Mouse (Mus musculus): ENCODE data around the gene Aldh4a1. TPM values are rescaled to one million over a fixed set of nuclear protein-coding genes. Genes with fewer than 3 reads are reported as not detected.
A peak's percentile ranks its signal among the peaks of the same experiment; 100 is the strongest.

Gene Aldh4a1
- polyA plus RNA-seq, 1 experiment from 2014 or later, result 7.8 TPM

DNA sequence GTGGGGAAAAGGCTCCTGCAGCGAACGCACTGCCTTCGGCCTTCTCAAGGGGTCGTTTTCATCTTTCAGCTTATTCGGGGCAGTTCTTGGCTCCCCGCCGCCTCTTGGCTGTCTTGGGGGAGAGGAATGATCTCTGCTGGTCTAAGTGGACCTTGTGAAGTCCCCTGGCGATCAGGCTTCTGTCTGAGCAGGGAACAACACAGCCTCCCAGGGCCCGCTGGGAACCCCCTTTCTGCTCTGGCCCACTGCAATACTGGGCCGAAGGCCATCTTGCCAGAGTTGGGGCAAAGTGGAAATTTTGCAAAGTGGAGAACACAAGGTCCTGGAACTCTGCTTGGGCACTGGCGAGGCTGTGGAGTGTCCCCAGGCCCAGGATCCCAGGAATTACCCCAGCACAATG is 38.0 kb upstream of the Aldh4a1 start:
- no peaks in the 10 kb centered on the region for H3K9me3 ChIP-seq (ENCODE audit: control insufficient read depth, low read length)
- WGBS, result 78% methylated on average over 11 of the region's 11 CpGs
- H3K27ac ChIP-seq (ENCODE audit: low read depth, low read length), result no peak overlapping the region
- no peak overlapping the region for H3K4me2 ChIP-seq (replicated peaks; ENCODE audit: low read depth, low read length)
- H3K36me3 ChIP-seq (ENCODE audit: control insufficient read depth, insufficient read depth, low read length), result no peaks in the 10 kb centered on the region
- H3K4me1 ChIP-seq (replicated peaks; ENCODE audit: control insufficient read depth, insufficient read depth, low read length), result peaks cover 21% of the 10 kb centered on the region
- H3K4me3 ChIP-seq (ENCODE audit: low read depth, low read length), result no peak overlapping the region
- no peaks in the 10 kb centered on the region for H3K27me3 ChIP-seq (ENCODE audit: control insufficient read depth, insufficient read depth, low read length)
- DNase-seq (ENCODE audit: low spot score) (no peak), ATAC-seq (ENCODE audit: low FRiP score) (no peak)
- H3K9ac ChIP-seq (ENCODE audit: low read depth, low read length), result no peak overlapping the region

DNA sequence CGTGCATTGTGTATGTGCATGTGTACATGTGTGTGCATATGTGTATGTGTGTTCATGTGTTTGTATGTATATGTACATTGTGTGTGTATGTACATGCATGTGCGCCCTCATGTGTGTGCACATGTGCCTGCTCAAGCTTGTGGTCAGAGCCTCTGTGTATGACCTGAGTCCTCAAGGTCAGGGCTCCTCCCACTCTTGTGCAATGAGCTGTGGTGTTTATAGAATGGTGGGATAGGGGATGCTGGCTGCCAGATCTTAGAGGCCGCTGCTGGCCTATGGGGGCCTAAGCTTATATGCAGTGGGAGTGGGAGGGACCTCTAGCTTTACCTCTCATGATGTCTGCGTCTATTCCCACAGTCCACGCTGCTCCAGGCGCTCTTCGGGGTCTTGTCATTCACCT is 37.0 kb upstream of the Aldh4a1 start:
- Histone ChIP-seq H3K36me3 (ENCODE audit: control insufficient read depth, insufficient read depth, low read length) (no peaks in the 10 kb centered on the region), H3K4me1 (replicated peaks; ENCODE audit: control insufficient read depth, insufficient read depth, low read length) (peaks cover 14% of the 10 kb centered on the region), H3K9ac (ENCODE audit: low read depth, low read length) (no peak overlapping the region), H3K4me2 (replicated peaks; ENCODE audit: low read depth, low read length) (no peak overlapping the region), H3K27ac (ENCODE audit: low read depth, low read length) (no peak overlapping the region), H3K4me3 (ENCODE audit: low read depth, low read length) (no peak overlapping the region), H3K9me3 (ENCODE audit: control insufficient read depth, low read length) (no peaks in the 10 kb centered on the region), H3K27me3 (ENCODE audit: control insufficient read depth, insufficient read depth, low read length) (no peaks in the 10 kb centered on the region)
- WGBS, result 89% methylated on average over 7 of the region's 7 CpGs
- no peak for DNase-seq (ENCODE audit: low spot score)
- ATAC-seq (ENCODE audit: low FRiP score), result no peak

DNA sequence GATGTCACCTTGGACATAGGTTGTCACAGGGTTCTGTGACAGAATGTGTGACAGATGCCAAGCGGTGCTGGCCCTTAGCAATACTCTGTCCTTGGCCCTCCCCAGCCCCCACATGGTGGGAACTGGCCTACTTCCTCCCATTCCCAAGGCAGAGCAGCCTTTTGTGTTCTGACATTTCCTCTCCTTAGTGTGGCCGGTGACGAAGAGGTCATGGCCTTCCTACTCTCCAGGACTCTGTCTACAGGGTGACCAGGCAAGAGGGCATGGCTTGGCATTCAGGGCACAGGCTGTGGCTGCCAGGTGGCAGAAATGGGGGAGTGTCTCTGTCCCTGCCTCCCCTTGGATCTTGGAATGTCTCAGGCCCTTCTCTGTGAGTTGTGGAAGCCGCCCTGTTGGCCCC is 35.3 kb upstream of the Aldh4a1 start:
- no peak for ATAC-seq (ENCODE audit: low FRiP score)
- no peak overlapping the region for H3K27ac ChIP-seq (ENCODE audit: low read depth, low read length)
- no peak overlapping the region for H3K4me2 ChIP-seq (replicated peaks; ENCODE audit: low read depth, low read length)
- no peak overlapping the region for H3K4me3 ChIP-seq (ENCODE audit: low read depth, low read length)
- H3K4me1 ChIP-seq (replicated peaks; ENCODE audit: control insufficient read depth, insufficient read depth, low read length), result peaks cover 4% of the 10 kb centered on the region; the same call in 1 of the 2 replicates
- H3K9me3 ChIP-seq (ENCODE audit: control insufficient read depth, low read length), result no peaks in the 10 kb centered on the region
- DNase-seq (ENCODE audit: low spot score), result no peak
- H3K27me3 ChIP-seq (ENCODE audit: control insufficient read depth, insufficient read depth, low read length), result no peaks in the 10 kb centered on the region
- no peaks in the 10 kb centered on the region for H3K36me3 ChIP-seq (ENCODE audit: control insufficient read depth, insufficient read depth, low read length)
- WGBS, result 78% methylated on average over 4 of the region's 4 CpGs
- H3K9ac ChIP-seq (ENCODE audit: low read depth, low read length), result no peak overlapping the region

DNA sequence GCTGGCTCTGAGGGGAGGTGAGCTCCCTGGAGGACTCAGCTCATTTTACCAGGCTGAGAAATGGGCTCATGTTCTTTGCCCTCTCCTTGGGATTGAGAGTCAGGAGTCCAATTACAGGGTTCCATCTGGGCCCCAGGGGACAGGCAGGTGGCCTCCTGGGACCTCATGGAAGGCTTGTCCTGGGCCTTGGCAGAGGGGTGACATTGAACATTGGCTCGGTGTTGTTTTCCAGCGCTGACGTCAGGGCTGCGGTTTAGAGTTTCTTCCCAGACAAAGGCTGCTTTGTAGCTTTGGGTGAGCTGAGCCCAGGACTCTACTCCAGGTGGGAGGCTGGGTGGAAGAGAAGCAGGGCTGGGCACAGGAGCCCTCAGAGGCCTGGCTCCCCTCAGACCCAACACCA is 34.9 kb upstream of the Aldh4a1 start:
- Histone ChIP-seq H3K4me3 (ENCODE audit: low read depth, low read length) (no peak overlapping the region), H3K27me3 (ENCODE audit: control insufficient read depth, insufficient read depth, low read length) (no peaks in the 10 kb centered on the region), H3K9me3 (ENCODE audit: control insufficient read depth, low read length) (no peaks in the 10 kb centered on the region), H3K9ac (ENCODE audit: low read depth, low read length) (no peak overlapping the region), H3K4me1 (replicated peaks; ENCODE audit: control insufficient read depth, insufficient read depth, low read length) (peaks cover 4% of the 10 kb centered on the region; the same call in 1 of the 2 replicates), H3K4me2 (replicated peaks; ENCODE audit: low read depth, low read length) (no peak overlapping the region), H3K36me3 (ENCODE audit: control insufficient read depth, insufficient read depth, low read length) (no peaks in the 10 kb centered on the region), H3K27ac (ENCODE audit: low read depth, low read length) (no peak overlapping the region)
- WGBS, result 87% methylated on average over 4 of the region's 4 CpGs
- no peak for DNase-seq (ENCODE audit: low spot score)
- ATAC-seq (ENCODE audit: low FRiP score), result no peak

DNA sequence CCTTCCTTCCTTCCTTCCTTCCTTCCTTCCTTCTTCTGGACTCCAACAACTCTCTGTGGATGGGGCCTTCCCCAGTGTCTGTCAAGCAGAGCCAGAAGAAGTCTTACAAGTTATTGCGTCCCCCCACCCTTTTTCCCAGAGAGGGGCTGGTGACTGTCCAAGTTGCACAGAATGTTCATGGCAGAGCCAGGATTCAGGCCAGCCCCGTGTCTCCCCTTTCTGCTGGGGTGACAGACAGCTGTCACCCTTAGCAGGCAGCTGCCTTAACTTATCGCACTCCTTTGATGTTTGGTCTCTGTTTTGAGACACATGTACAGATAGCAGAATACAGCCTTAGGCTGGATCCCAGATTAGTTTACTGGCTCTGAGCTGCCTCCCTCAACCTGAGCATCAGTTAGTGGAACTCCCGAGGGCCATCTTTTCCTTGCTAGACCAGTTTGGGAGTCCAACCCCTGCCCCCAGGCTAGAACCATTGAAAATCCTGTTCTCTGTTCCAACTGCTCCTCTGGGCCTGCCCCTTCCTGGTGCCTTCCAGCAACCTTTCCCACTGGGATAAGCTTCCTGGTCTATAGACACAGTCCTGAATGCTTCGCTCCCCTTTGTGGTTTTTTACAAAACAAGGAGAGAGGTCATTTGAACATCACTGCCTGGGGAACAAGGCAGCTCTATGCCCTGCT is 33.2 kb upstream of the Aldh4a1 start:
- H3K36me3 ChIP-seq (ENCODE audit: control insufficient read depth, insufficient read depth, low read length), result no peaks in the 10 kb centered on the region
- peak overlapping the region; percentile 24; the same call in 1 of the 2 replicates for H3K27ac ChIP-seq (ENCODE audit: low read depth, low read length)
- no peaks in the 10 kb centered on the region for H3K27me3 ChIP-seq (ENCODE audit: control insufficient read depth, insufficient read depth, low read length)
- no peak overlapping the region for H3K9ac ChIP-seq (ENCODE audit: low read depth, low read length)
- no peak for ATAC-seq (ENCODE audit: low FRiP score)
- H3K4me1 ChIP-seq (replicated peaks; ENCODE audit: control insufficient read depth, insufficient read depth, low read length), result peaks cover 4% of the 10 kb centered on the region; the same call in 1 of the 2 replicates
- WGBS, result 53% methylated on average over 5 of the region's 5 CpGs
- H3K9me3 ChIP-seq (ENCODE audit: control insufficient read depth, low read length), result no peaks in the 10 kb centered on the region
- peak; percentile 43 for DNase-seq (ENCODE audit: low spot score)
- no peak overlapping the region for H3K4me2 ChIP-seq (replicated peaks; ENCODE audit: low read depth, low read length)
- H3K4me3 ChIP-seq (ENCODE audit: low read depth, low read length), result no peak overlapping the region

DNA sequence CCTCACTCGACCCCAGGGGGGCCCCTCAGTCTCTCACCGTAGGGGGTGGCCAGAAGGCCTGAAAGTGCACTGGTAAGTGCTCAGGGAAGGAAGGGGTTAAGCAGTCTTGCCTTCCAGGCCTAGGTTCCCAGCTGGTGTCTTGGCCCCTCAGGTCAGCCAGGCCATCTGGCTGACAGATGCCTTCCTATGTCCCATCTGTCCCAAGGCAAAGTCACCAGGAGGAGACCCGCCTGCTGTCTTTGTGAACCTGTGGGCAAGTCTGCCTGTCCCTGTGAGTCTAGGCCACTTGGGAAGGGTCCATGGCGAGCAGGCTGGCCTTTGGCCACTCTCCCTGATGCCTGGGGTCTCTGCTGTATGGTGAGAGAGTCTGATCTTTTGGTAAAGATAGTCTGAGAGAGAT is 32.2 kb upstream of the Aldh4a1 start:
- WGBS, result 16% methylated on average over 4 of the region's 4 CpGs
- peak; percentile 79 for DNase-seq (ENCODE audit: low spot score)

DNA sequence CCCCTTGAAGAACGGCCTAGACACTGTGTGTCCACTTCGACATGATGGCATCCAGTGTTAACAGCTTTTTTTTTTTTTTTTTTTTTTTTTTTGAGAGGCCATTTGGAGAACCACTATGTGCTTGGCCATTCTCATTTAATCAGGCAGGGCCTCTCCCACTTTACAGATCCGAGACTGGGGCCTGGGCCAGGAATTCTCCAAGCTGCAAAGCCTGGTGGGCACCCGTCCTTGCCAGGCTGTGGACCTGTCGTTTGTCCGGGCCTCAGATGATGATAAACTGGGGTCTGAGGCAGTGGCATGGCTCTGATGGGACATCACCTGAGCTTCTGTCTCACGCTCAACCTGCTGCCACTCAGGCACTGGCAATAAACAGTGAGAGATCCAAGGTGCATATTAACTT is 29.8 kb upstream of the Aldh4a1 start:
- ATAC-seq (ENCODE audit: low FRiP score), result no peak
- H3K27me3 ChIP-seq (ENCODE audit: control insufficient read depth, insufficient read depth, low read length), result no peaks in the 10 kb centered on the region
- 71% methylated on average over 7 of the region's 7 CpGs for WGBS
- H3K4me1 ChIP-seq (replicated peaks; ENCODE audit: control insufficient read depth, insufficient read depth, low read length), result peaks cover 19% of the 10 kb centered on the region
- H3K27ac ChIP-seq (ENCODE audit: low read depth, low read length), result no peak overlapping the region
- H3K4me2 ChIP-seq (replicated peaks; ENCODE audit: low read depth, low read length), result no peak overlapping the region
- H3K9ac ChIP-seq (ENCODE audit: low read depth, low read length), result no peak overlapping the region
- DNase-seq (ENCODE audit: low spot score), result no peak
- no peak overlapping the region for H3K4me3 ChIP-seq (ENCODE audit: low read depth, low read length)
- no peaks in the 10 kb centered on the region for H3K9me3 ChIP-seq (ENCODE audit: control insufficient read depth, low read length)
- H3K36me3 ChIP-seq (ENCODE audit: control insufficient read depth, insufficient read depth, low read length), result no peaks in the 10 kb centered on the region

More for the DNA sequence above, 32.2 kb upstream of the Aldh4a1 start:
- Histone ChIP-seq H3K4me1 (replicated peaks; ENCODE audit: control insufficient read depth, insufficient read depth, low read length) (peaks cover 4% of the 10 kb centered on the region; the same call in 1 of the 2 replicates), H3K36me3 (ENCODE audit: control insufficient read depth, insufficient read depth, low read length) (no peaks in the 10 kb centered on the region), H3K9ac (ENCODE audit: low read depth, low read length) (no peak overlapping the region), H3K27me3 (ENCODE audit: control insufficient read depth, insufficient read depth, low read length) (no peaks in the 10 kb centered on the region), H3K9me3 (ENCODE audit: control insufficient read depth, low read length) (no peaks in the 10 kb centered on the region), H3K4me2 (replicated peaks; ENCODE audit: low read depth, low read length) (no peak overlapping the region), H3K4me3 (ENCODE audit: low read depth, low read length) (no peak overlapping the region), H3K27ac (ENCODE audit: low read depth, low read length) (peak overlapping the region; percentile 58; the same call in 1 of the 2 replicates)
- peak; percentile 56 for ATAC-seq (ENCODE audit: low FRiP score)

DNA sequence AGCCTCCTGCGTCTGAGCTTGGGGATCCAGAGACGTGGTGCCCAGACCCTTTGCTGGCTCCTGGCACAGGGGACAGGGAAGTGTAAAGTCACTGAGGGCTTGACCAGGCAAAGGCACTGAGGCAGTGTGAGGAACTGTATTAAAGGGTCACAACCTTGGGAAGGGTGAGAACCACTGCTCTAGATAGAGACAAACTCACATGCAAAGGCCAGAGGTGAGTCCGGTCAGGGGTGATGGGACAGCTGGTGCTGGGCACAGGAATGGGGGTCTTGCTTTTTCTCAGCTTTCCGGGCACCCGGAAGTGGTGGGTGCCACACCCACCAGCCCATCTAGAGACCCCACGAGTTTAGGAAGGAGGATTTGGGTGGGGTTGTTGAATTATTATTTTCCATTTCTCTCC is 29.3 kb upstream of the Aldh4a1 start:
- no peak overlapping the region for H3K4me2 ChIP-seq (replicated peaks; ENCODE audit: low read depth, low read length)
- ATAC-seq (ENCODE audit: low FRiP score) (no peak), DNase-seq (ENCODE audit: low spot score) (no peak)
- H3K4me3 ChIP-seq (ENCODE audit: low read depth, low read length), result no peak overlapping the region
- WGBS, result 70% methylated on average over 6 of the region's 6 CpGs
- no peaks in the 10 kb centered on the region for H3K27me3 ChIP-seq (ENCODE audit: control insufficient read depth, insufficient read depth, low read length)
- H3K9ac ChIP-seq (ENCODE audit: low read depth, low read length), result no peak overlapping the region
- H3K36me3 ChIP-seq (ENCODE audit: control insufficient read depth, insufficient read depth, low read length), result no peaks in the 10 kb centered on the region
- no peaks in the 10 kb centered on the region for H3K9me3 ChIP-seq (ENCODE audit: control insufficient read depth, low read length)
- no peak overlapping the region for H3K27ac ChIP-seq (ENCODE audit: low read depth, low read length)
- peaks cover 21% of the 10 kb centered on the region for H3K4me1 ChIP-seq (replicated peaks; ENCODE audit: control insufficient read depth, insufficient read depth, low read length)

DNA sequence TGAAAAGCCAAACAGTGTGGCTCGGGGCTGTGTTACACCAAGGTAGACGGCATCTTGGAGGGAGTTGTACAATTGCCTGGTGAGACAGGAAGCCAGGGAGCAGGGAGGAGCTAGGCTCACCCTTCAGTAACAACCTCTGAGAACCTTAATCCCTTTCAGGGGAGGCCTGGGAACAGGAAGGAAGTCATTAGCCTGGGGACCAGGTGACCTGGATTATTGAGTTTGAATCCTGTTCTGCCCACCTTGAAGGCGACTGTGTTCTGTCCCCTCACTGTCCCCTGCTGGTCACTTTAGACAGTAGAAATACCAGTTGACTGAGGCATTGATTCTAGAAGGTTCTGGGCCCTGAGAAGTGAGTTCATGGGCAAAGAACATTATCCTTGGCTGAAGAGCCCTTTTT is 28.6 kb upstream of the Aldh4a1 start:
- Histone ChIP-seq H3K36me3 (ENCODE audit: control insufficient read depth, insufficient read depth, low read length) (no peaks in the 10 kb centered on the region), H3K27me3 (ENCODE audit: control insufficient read depth, insufficient read depth, low read length) (no peaks in the 10 kb centered on the region), H3K4me1 (replicated peaks; ENCODE audit: control insufficient read depth, insufficient read depth, low read length) (peaks cover 28% of the 10 kb centered on the region), H3K4me3 (ENCODE audit: low read depth, low read length) (no peak overlapping the region), H3K27ac (ENCODE audit: low read depth, low read length) (no peak overlapping the region), H3K4me2 (replicated peaks; ENCODE audit: low read depth, low read length) (no peak overlapping the region), H3K9me3 (ENCODE audit: control insufficient read depth, low read length) (no peaks in the 10 kb centered on the region), H3K9ac (ENCODE audit: low read depth, low read length) (no peak overlapping the region)
- 52% methylated on average over 3 of the region's 3 CpGs for WGBS
- DNase-seq (ENCODE audit: low spot score) (no peak), ATAC-seq (ENCODE audit: low FRiP score) (no peak)

All from hindbrain, embryonic 11.5 days (tissue).